Mouse (Mus musculus) limb, embryonic 10.5 days (tissue): Measurements from ENCODE around the gene Junb. TPM values are rescaled to one million over a fixed set of nuclear protein-coding genes. Genes with fewer than 3 reads are reported as not detected.

Source experiments
- DNase-seq: peaks from one replicate; pipeline ENCODE4 v3.0.0-alpha.2; 2017; ENCODE audit warnings: low spot score
- H3K27ac ChIP-seq: fragments of 300-500 bp; sonication (generic); 2 replicates; pipeline ENCODE4 v1.5.1; 2016; ENCODE audit warnings: mild to moderate bottlenecking
- H3K27me3 ChIP-seq: fragments of 300-500 bp; sonication (generic); 2 replicates; pipeline ENCODE4 v1.6.1; 2016; ENCODE audit warnings: low read depth, mild to moderate bottlenecking; ENCODE audit not compliant: poor library complexity, severe bottlenecking
- H3K36me3 ChIP-seq: fragments of 300-500 bp; sonication (generic); 2 replicates; pipeline ENCODE4 v1.6.1; 2016; ENCODE audit warnings: mild to moderate bottlenecking, moderate library complexity
- H3K4me1 ChIP-seq: fragments of 300-500 bp; sonication (generic); 2 replicates; pipeline ENCODE4 v1.6.1; 2016
- H3K4me3 ChIP-seq: fragments of 300-500 bp; sonication (generic); 2 replicates; pipeline ENCODE4 v1.5.1; 2016; ENCODE audit warnings: mild to moderate bottlenecking, moderate library complexity
- H3K9me3 ChIP-seq: fragments of 300-500 bp; sonication (generic); replicated peaks from 2 replicates; pipeline ENCODE4 v1.6.1; 2016; ENCODE audit warnings: mild to moderate bottlenecking
- whole genome bisulfite sequencing: fragments of 180-500 bp; shearing (Covaris S2); methylation state at CpG from one replicate; pipeline ENCODE4 v1.1.7; 2016; 5-methylcytosine and 5-hydroxymethylcytosine counted together
- polyA plus RNA-seq: library from polyadenylated mRNA; unstranded; fragments of >200 nt; fragmentation: Nextera tagmentation; extraction: Ambion mirVana; gene quantifications from 2 replicates; pipeline ENCODE4 v1.2.1, GENCODE M21; 2016

Junb gene
- 9.9 and 14.4 TPM in 2 replicates for polyA plus RNA-seq

GRCm38 (mm10) chr8:84978248-84978940 is at the start of gene Junb:
TSS of gene Junb (minus strand) at chr8:84978718.
- peaks cover 33% of the 10 kb centered on the region for H3K27me3 ChIP-seq
- no peaks in the 10 kb centered on the region for H3K9me3 ChIP-seq
- peaks cover 76% of the 10 kb centered on the region for H3K4me1 ChIP-seq
- peaks cover 18% of the 10 kb centered on the region for H3K36me3 ChIP-seq
- peak within 1 kb of the TSS; percentile 86 for H3K27ac ChIP-seq
- peak; percentile 87 for DNase-seq
- WGBS = under 1% methylated on average over 63 of the region's 63 CpGs
- peak within 1 kb of the TSS; percentile 63 for H3K4me3 ChIP-seq

DNA sequence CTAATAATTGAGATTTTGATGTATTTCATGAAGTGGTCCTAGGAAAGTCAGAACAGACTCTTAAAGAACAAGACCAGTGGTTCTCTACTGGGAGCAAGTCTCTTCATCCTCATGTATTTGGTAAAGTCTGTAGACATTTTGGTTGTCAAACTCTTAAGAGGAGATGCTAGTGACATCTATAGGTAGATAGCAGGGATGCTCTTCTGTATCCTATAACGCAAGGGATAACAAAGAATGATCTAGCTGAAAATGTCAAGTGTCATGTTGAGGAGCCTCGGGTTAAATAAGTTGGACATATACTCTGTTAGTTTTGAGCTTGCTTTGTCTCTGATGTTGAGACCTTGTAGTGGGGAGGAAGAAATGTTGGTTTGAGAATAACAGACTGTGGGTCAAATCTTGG is 49.4 kb upstream of the Junb start:
- Histone ChIP-seq H3K4me3 (peak overlapping the region; percentile 89), H3K27ac (peak overlapping the region; percentile 96; the same call in 1 of the 2 replicates), H3K27me3 (no peaks in the 10 kb centered on the region), H3K36me3 (peaks cover 56% of the 10 kb centered on the region), H3K9me3 (no peaks in the 10 kb centered on the region), H3K4me1 (peaks cover 39% of the 10 kb centered on the region)
- 43% methylated on average over 2 of the region's 2 CpGs for WGBS
- no peak for DNase-seq

DNA sequence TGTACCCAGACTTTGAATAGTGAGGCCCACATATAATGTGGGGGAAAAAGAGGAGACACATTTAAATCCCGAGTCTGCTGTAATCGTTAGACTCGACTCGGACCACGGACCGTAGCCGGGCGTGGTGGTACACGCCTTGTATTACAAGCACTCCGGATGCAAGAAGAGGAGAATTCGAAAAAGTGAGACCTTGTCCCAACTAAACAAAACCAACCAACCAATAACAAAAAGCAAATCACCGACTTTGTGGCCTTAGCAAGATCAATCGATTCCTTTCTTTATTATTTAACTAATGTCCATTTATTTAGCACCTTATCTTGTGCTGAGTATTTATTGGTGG is 49.0 kb upstream of the Junb start:
- Histone ChIP-seq H3K4me3 (peak overlapping the region; percentile 89), H3K27me3 (no peaks in the 10 kb centered on the region), H3K27ac (peak overlapping the region; percentile 96), H3K9me3 (no peaks in the 10 kb centered on the region), H3K36me3 (peaks cover 56% of the 10 kb centered on the region), H3K4me1 (peaks cover 39% of the 10 kb centered on the region)
- DNase-seq = no peak
- WGBS = 2% methylated on average over 13 of the region's 13 CpGs

DNA sequence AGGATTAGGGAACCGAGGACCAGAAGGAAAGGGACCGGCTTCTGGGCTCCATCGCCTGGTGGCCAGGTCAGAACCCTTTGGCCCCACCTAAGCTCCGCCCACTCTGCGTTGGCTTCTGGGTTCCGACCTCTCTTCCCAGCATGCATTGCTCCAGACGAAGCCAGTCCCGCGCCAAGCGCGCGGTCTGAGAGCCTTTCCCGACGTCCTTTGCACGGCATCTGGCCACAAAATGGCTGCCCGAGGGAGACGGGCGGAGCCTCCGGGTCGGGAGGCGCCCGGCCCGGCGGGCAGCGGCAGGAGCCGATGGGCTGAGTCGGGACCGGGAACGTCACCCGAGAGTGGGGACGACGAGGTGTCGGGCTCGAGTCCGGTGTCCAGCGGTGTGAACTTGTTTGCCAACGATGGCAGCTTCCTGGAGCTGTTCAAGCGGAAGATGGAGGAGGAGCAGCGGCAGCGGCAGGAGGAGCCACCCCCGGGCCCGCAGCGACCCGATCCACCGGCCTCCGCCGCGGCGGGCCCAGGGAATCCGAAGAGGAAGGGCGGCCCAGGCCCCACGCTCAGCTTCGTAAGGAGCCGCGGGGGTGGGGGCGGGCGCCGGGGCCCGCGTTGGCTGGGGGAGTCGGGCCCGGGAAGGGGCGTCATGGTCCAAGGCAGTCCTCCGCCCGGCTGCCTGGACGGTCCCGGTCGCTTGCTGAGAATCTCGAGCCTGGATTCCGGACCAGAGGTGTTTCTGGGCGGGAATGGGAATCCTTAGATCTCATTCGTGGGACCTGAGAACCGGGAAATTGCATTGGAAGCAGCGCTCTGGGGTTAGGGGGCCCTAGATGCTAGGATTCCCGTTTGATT is 48.4 kb upstream of the Junb start, which contains the start of gene Trir:
TSS of gene Trir (plus strand) at position 154 of the 846 bp plus-strand sequence.
- Histone ChIP-seq H3K9me3 (no peaks in the 10 kb centered on the region), H3K4me1 (peaks cover 39% of the 10 kb centered on the region), H3K36me3 (peaks cover 56% of the 10 kb centered on the region), H3K4me3 (peak within 1 kb of the TSS; percentile 89), H3K27me3 (no peaks in the 10 kb centered on the region), H3K27ac (peak within 1 kb of the TSS; percentile 96)
- DNase-seq = peak; percentile 94
- under 1% methylated on average over 69 of the region's 75 CpGs for WGBS

DNA sequence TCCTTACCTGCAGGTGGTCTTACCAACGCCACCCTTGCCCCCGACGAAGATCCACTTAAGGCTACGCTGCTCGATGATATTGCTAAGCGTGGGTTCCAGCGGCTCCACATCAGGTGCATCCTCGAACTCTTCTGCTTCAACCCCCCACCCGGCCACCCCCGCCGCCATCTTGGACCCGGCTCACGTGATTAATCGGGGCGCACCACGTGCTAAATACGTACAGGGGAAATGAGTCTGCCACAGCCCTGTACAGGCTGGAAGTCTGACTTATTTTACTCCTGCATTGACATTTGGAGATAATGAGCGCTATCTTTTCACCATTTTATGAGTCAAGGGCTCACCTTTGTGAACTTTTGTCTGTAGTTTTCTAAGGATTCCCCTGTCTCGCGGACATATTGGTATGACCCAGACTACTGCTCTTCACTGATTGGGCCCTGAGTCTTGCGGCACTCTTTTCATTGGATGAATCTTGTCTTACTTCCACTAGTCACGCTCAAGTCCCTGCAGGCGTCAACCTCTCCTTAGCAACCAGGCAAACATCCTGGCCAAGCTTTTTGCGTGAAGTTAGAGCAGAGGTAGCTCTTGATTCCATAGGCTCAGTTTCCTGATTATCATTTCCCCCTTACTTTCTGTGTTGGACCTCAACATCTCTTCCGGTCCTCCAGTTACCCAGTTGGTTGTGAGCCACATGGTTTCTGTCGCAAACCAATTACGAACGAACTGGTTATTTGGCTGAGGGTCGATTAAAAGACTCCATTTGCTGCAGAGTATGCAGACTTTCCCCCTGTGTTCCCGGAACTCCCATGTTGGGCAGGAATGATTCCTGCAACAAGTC is 46.8 kb upstream of the Junb start, which contains the start of gene Asna1:
TSS of gene Asna1 (minus strand) at position 184 of the 835 bp plus-strand sequence.
- 7% methylated on average over 30 of the region's 30 CpGs for WGBS
- Histone ChIP-seq H3K27me3 (no peaks in the 10 kb centered on the region), H3K4me3 (peak within 1 kb of the TSS; percentile 89), H3K4me1 (peaks cover 39% of the 10 kb centered on the region), H3K36me3 (peaks cover 57% of the 10 kb centered on the region), H3K27ac (peak within 1 kb of the TSS; percentile 96), H3K9me3 (no peaks in the 10 kb centered on the region)
- peak; percentile 89 for DNase-seq

GRCm38 (mm10) chr8:85023846-85024245 is 45.3 kb upstream of the Junb start:
- H3K4me1 ChIP-seq = peaks cover 32% of the 10 kb centered on the region
- H3K27me3 ChIP-seq = no peaks in the 10 kb centered on the region
- no peak overlapping the region for H3K27ac ChIP-seq
- H3K9me3 ChIP-seq = no peaks in the 10 kb centered on the region
- H3K36me3 ChIP-seq = peaks cover 57% of the 10 kb centered on the region
- peak overlapping the region; percentile 89 for H3K4me3 ChIP-seq
- 94% methylated on average over 3 of the region's 3 CpGs for WGBS
- DNase-seq = no peak

GRCm38 (mm10) chr8:85021514-85022055 is 43.1 kb upstream of the Junb start:
- no peaks in the 10 kb centered on the region for H3K9me3 ChIP-seq
- no peak overlapping the region for H3K4me3 ChIP-seq
- WGBS = 93% methylated on average over 3 of the region's 3 CpGs
- H3K27ac ChIP-seq = no peak overlapping the region
- peaks cover 73% of the 10 kb centered on the region for H3K36me3 ChIP-seq
- peaks cover 21% of the 10 kb centered on the region for H3K4me1 ChIP-seq
- no peaks in the 10 kb centered on the region for H3K27me3 ChIP-seq
- DNase-seq = no peak

GRCm38 (mm10) chr8:85017209-85017608 is 38.7 kb upstream of the Junb start:
- H3K4me3 ChIP-seq = no peak overlapping the region
- H3K4me1 ChIP-seq = peaks cover 9% of the 10 kb centered on the region
- H3K36me3 ChIP-seq = peaks cover 53% of the 10 kb centered on the region
- no peak overlapping the region for H3K27ac ChIP-seq
- 51% methylated on average over 5 of the region's 5 CpGs for WGBS
- H3K9me3 ChIP-seq = no peaks in the 10 kb centered on the region
- peaks cover 38% of the 10 kb centered on the region for H3K27me3 ChIP-seq
- DNase-seq = no peak

DNA sequence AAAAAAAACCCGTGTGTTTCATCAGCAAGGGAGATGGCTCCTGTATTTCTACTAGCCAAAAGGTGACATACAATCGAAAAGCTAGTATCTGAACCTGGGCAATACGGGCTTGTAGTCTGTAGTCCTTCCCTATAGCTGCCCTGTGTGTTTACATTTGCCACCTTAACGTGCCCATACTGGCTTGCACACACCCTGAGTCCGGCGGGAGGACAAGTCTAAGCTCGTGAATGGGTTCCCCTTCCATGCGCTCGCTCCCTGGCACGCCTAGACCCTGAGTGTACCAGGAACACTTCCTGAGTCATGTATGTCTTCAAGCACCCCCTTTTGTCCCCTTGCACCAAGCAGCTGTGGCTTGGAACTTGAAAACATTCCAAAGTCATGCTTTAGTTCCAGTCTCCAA is 38.2 kb upstream of the Junb start:
- no peak overlapping the region for H3K27ac ChIP-seq
- H3K27me3 ChIP-seq = peaks cover 43% of the 10 kb centered on the region
- peaks cover 48% of the 10 kb centered on the region for H3K36me3 ChIP-seq
- H3K4me3 ChIP-seq = no peak overlapping the region
- H3K4me1 ChIP-seq = peaks cover 9% of the 10 kb centered on the region
- 74% methylated on average over 10 of the region's 10 CpGs for WGBS
- H3K9me3 ChIP-seq = no peaks in the 10 kb centered on the region
- no peak for DNase-seq

DNA sequence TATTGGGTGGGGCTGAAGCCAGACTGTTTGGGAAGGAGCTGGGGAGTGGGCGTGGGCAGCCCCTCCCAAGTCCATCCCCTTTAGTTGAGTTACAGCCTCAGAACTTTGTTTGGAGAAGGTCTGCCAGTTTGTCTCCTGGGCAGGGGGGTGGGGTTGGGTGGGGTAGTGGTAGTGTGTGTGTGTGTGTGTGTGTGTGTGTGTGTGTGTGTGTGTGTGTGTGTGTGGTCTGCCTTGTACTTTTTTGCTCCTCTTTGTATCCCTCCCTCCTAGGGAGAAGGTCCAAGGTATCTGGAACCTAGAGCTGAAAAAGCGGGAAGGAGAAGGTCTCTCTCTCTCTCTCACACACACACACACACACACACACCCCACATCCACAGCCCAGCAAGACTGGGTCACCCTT is 35.9 kb upstream of the Junb start, which contains the start of gene Best2:
TSS of gene Best2 (minus strand) at position 101 of the 400 bp plus-strand sequence.
- Histone ChIP-seq H3K4me3 (peak within 1 kb of the TSS; percentile 41), H3K4me1 (peaks cover 15% of the 10 kb centered on the region), H3K27ac (0 out of 2 replicates have a peak within 1 kb of the TSS, but pooled peaks have one; percentile 12), H3K36me3 (peaks cover 25% of the 10 kb centered on the region), H3K27me3 (peaks cover 60% of the 10 kb centered on the region), H3K9me3 (no peaks in the 10 kb centered on the region)
- no peak for DNase-seq
- WGBS = 38% methylated on average over 2 of the region's 2 CpGs

DNA sequence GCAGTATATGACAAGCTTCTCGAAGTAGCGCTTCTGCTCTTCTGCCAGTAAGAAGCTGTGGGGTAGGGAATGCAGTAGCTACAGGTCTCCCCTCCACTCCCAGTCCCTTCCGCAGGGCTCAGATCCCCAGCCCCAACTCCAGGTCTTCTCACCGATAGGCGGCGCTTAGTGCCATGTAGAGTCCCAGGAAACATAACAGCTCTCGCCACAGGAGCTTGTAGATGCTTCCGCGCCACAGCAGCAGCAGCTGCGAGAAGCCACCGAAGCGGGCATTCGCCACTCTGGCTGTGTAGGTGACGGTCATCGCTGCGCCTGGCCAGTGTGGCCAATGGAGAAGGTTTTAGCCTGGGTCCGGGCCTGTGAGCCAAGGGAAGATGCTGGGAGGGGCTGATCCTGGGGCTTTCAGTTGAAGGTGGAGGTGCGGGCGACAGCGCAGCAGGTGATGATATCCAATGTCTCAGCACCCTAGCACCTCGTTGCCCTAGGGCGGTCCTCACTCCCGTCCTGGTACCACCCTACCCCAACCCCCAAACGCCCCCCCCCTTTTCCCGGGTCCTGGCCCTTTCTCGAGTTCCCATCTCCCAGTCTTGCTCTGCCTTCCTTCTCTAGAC is 34.8 kb upstream of the Junb start:
- peaks cover 15% of the 10 kb centered on the region for H3K4me1 ChIP-seq
- peaks cover 14% of the 10 kb centered on the region for H3K36me3 ChIP-seq
- H3K9me3 ChIP-seq = no peaks in the 10 kb centered on the region
- 7% methylated on average over 25 of the region's 26 CpGs for WGBS
- peak overlapping the region; percentile 41 for H3K4me3 ChIP-seq
- peak; percentile 77 for DNase-seq
- 0 out of 2 replicates have a peak overlapping the region, but pooled peaks have one; percentile 12 for H3K27ac ChIP-seq
- peaks cover 71% of the 10 kb centered on the region for H3K27me3 ChIP-seq

- Histone ChIP-seq H3K4me3 (no peak overlapping the region), H3K27me3 (peaks cover 89% of the 10 kb centered on the region), H3K36me3 (no peaks in the 10 kb centered on the region), H3K9me3 (no peaks in the 10 kb centered on the region), H3K27ac (no peak overlapping the region), H3K4me1 (peaks cover 19% of the 10 kb centered on the region)
- WGBS = 18% methylated on average over 28 of the region's 28 CpGs
- DNase-seq = no peak
These were observed 32.7 kb upstream of the Junb start for GRCm38 (mm10) chr8:85011242-85011641.
